Comparison of ENCODE assay signal across 8 mouse cellular contexts in genomic region chr3:60409283-60409633, GRCm38 (mm10).
A peak's percentile ranks its signal among the peaks of the same experiment; 100 is the strongest.
DNase-seq lines count a peak whose midpoint lies in the region; ATAC-seq and TF ChIP-seq lines count a peak whose summit lies in the region.

No protein-coding gene starts in this region.

- TF ChIP-seq POLR2A in testis, adult 2 months (IDR thresholded peaks at IDR 0.05; ENCODE audit: control insufficient read depth, low read depth, low read length) = no peak

- H3K36me3 ChIP-seq in testis, adult 2 months (ENCODE audit: control insufficient read depth, insufficient read depth, low read length) = no peaks in the 10 kb centered on the region
- no peaks in the 10 kb centered on the region for H3K36me3 ChIP-seq in liver, embryonic 12.5 days
- H3K36me3 ChIP-seq in forebrain, embryonic 11.5 days (ENCODE audit: control insufficient read depth, insufficient read depth, low read length) = no peaks in the 10 kb centered on the region

- peak overlapping the region; percentile 58 for H3K27ac ChIP-seq in testis, adult 2 months (ENCODE audit: control insufficient read depth, insufficient read depth, low read depth, low read length)
- peak overlapping the region; percentile 75 for H3K27ac ChIP-seq in liver, embryonic 12.5 days
- no peak overlapping the region for H3K27ac ChIP-seq in forebrain, embryonic 11.5 days (ENCODE audit: low read depth, low read length)

- no peaks in the 10 kb centered on the region for H3K4me1 ChIP-seq in testis, adult 2 months (ENCODE audit: control insufficient read depth, insufficient read depth, low read length)
- H3K4me1 ChIP-seq in liver, embryonic 12.5 days = peaks cover 36% of the 10 kb centered on the region
- H3K4me1 ChIP-seq in forebrain, embryonic 11.5 days (replicated peaks; ENCODE audit: control insufficient read depth, insufficient read depth, low read length) = no peaks in the 10 kb centered on the region

- ATAC-seq in liver, embryonic 12.5 days = peak; percentile 64
- ATAC-seq in forebrain, embryonic 11.5 days (replicated peaks; ENCODE audit: low FRiP score) = no peak

- no peaks in the 10 kb centered on the region for H3K27me3 ChIP-seq in testis, adult 2 months (ENCODE audit: control insufficient read depth, insufficient read depth, low read length)
- H3K27me3 ChIP-seq in liver, embryonic 12.5 days (replicated peaks) = no peaks in the 10 kb centered on the region
- no peaks in the 10 kb centered on the region for H3K27me3 ChIP-seq in forebrain, embryonic 11.5 days (ENCODE audit: control insufficient read depth, insufficient read depth, low read length)

- peak; percentile 33 to 87 for DNase-seq in adrenal gland, adult (ENCODE audit: inconsistent age in 2 of 2, low spot score in 1 of 2)
- DNase-seq in adrenal gland, postnatal 4 days (ENCODE audit: low spot score in 2 of 2) = no peak
- DNase-seq in testis, postnatal 14 days (ENCODE audit: low spot score) = no peak
- no peak for DNase-seq in forebrain, embryonic 11.5 days (ENCODE audit: low spot score)
- DNase-seq in frontal cortex, postnatal 10 days (ENCODE audit: low spot score in 2 of 2) = no peak
- no peak for DNase-seq in spleen, postnatal 4 days (ENCODE audit: low spot score in 2 of 2)

- no peak for TF ChIP-seq CTCF in testis, adult 2 months (IDR thresholded peaks at IDR 0.05; ENCODE audit: control insufficient read depth, insufficient read depth, insufficient replicate concordance, low read depth, low read length)

- peak overlapping the region; percentile 74 for H3K4me2 ChIP-seq in liver, embryonic 12.5 days
- no peak overlapping the region for H3K4me2 ChIP-seq in forebrain, embryonic 11.5 days (ENCODE audit: low read depth, low read length, severe bottlenecking)

- H3K4me3 ChIP-seq in testis, adult 2 months (ENCODE audit: control insufficient read depth, low read depth, low read length) = no peak overlapping the region
- H3K4me3 ChIP-seq in liver, embryonic 12.5 days = peak overlapping the region; percentile 58
- H3K4me3 ChIP-seq in forebrain, embryonic 11.5 days (ENCODE audit: low read depth, low read length) = no peak overlapping the region

- H3K9ac ChIP-seq in liver, embryonic 12.5 days = peak overlapping the region; percentile 71
- no peak overlapping the region for H3K9ac ChIP-seq in forebrain, embryonic 11.5 days (ENCODE audit: low read length)

- H3K9me3 ChIP-seq in liver, embryonic 12.5 days (replicated peaks) = no peaks in the 10 kb centered on the region
- no peaks in the 10 kb centered on the region for H3K9me3 ChIP-seq in forebrain, embryonic 11.5 days (ENCODE audit: control insufficient read depth, low read length)

Comparison
In these comparisons a context has a peak if more than half of its experiments do, and no peak if none do; other contexts are left out.
1. DNase-seq: peak in adrenal gland, adult (2 of 2); none in adrenal gland, postnatal 4 days (0 of 2), testis, postnatal 14 days (single experiment), forebrain, embryonic 11.5 days (single experiment), frontal cortex, postnatal 10 days (0 of 2) and spleen, postnatal 4 days (0 of 2).